ENCODE assay signal across 8 mouse cellular contexts in the genomic region with DNA sequence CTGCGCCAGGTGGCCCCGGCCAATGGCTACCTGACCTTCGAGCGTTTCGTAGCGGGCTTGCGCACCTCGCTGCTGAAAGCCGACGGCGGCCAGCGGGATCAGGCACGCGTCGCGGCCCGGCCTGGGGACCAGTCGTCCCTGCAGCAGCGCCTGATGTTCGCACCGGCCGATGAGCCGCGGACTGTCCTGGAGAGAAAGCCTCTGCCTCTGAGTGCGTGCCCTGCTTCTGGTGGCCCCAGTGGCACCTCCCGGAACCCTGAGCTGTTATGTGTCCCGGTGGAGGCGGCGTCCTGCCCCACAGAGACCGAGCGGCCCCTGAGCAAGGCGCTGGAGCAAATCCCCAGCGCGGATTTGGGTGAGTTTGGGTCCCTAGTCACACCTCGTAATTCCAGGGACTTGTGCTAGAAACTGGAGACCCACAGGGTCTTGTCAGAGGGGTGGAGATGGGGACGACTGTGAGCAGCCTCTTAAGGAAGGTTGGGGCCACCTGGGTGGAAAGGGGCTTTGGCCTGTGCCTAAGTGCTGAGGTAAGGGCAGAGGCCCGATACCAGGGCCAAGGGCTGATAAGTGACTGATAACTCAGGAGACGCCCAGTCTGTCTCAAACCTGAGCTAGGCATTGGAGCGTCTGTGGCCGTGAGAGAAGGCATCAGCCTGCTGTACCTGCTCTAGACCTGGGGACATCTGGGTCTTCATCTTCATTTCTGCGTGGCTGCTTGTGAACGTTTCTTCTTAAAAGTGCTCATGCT. TPM values are rescaled to one million over a fixed set of nuclear protein-coding genes. Genes with fewer than 3 reads are reported as not detected.
A peak's percentile ranks its signal among the peaks of the same experiment; 100 is the strongest.
DNase-seq lines count a peak whose midpoint lies in the region; ATAC-seq lines count a peak whose summit lies in the region.

No protein-coding gene starts in this region.

- H3K36me3 ChIP-seq in heart, embryonic 10.5 days: peaks cover 28% of the 10 kb centered on the region
- no peaks in the 10 kb centered on the region for H3K36me3 ChIP-seq in hindbrain, embryonic 13.5 days
- peaks cover 37% of the 10 kb centered on the region for H3K36me3 ChIP-seq in midbrain, embryonic 10.5 days

- intact Hi-C loops in heart, postnatal 36 days (cut with DNase I): no loop called here

- no peaks in the 10 kb centered on the region for H3K9me3 ChIP-seq in heart, embryonic 10.5 days
- H3K9me3 ChIP-seq in hindbrain, embryonic 13.5 days: no peaks in the 10 kb centered on the region
- no peaks in the 10 kb centered on the region for H3K9me3 ChIP-seq in midbrain, embryonic 10.5 days (replicated peaks)

- DNase-seq in heart, embryonic 10.5 days (ENCODE audit: low spot score): no peak
- DNase-seq in heart, postnatal 36 days: no peak
- DNase-seq in R1 (ENCODE audit: low read depth, low spot score): peak; percentile 30
- DNase-seq in midbrain, embryonic 10.5 days (ENCODE audit: low spot score): no peak
- DNase-seq in urinary bladder, postnatal 10 days (ENCODE audit: low spot score): no peak
- DNase-seq in left cerebral cortex, adult 9 months (ENCODE audit: low spot score in 2 of 2): no peak
- DNase-seq in cerebellum, postnatal 10 days: no peak

- H3K4me3 ChIP-seq in heart, embryonic 10.5 days: peak overlapping the region; percentile 87
- H3K4me3 ChIP-seq in hindbrain, embryonic 13.5 days: peak overlapping the region; percentile 71
- peak overlapping the region; percentile 78 for H3K4me3 ChIP-seq in midbrain, embryonic 10.5 days

- peak overlapping the region; percentile 97 for H3K4me2 ChIP-seq in hindbrain, embryonic 13.5 days

- WGBS in heart, embryonic 10.5 days: 3% methylated on average over 42 of the region's 42 CpGs
- 3% methylated on average over 42 of the region's 42 CpGs for WGBS in hindbrain, embryonic 13.5 days
- WGBS in midbrain, embryonic 10.5 days: 2% methylated on average over 42 of the region's 42 CpGs

- peaks cover 20% of the 10 kb centered on the region; the same call in 1 of the 2 replicates for H3K27me3 ChIP-seq in heart, embryonic 10.5 days (ENCODE audit: insufficient read depth, poor library complexity, severe bottlenecking)
- H3K27me3 ChIP-seq in hindbrain, embryonic 13.5 days: peaks cover 30% of the 10 kb centered on the region
- H3K27me3 ChIP-seq in midbrain, embryonic 10.5 days (ENCODE audit: low read depth, poor library complexity, severe bottlenecking): peaks cover 5% of the 10 kb centered on the region; the same call in 1 of the 2 replicates

- no peak for ATAC-seq in hindbrain, embryonic 13.5 days (ENCODE audit: low FRiP score)

- H3K4me1 ChIP-seq in heart, embryonic 10.5 days: peaks cover 29% of the 10 kb centered on the region
- peaks cover 22% of the 10 kb centered on the region for H3K4me1 ChIP-seq in hindbrain, embryonic 13.5 days (replicated peaks)
- peaks cover 35% of the 10 kb centered on the region for H3K4me1 ChIP-seq in midbrain, embryonic 10.5 days

- H3K27ac ChIP-seq in heart, embryonic 10.5 days: peak overlapping the region; percentile 90
- no peak overlapping the region for H3K27ac ChIP-seq in hindbrain, embryonic 13.5 days
- peak overlapping the region; percentile 95 for H3K27ac ChIP-seq in midbrain, embryonic 10.5 days (replicated peaks)

- H3K9ac ChIP-seq in hindbrain, embryonic 13.5 days: peak overlapping the region; percentile 76

RNA-seq across cellular contexts. Expression of gene Sapcd2, which starts 0.7 kb away (rescaled TPM):
- polyA plus RNA-seq in heart, embryonic 10.5 days (2016; fragmentation: Nextera tagmentation; extraction: Ambion mirVana): 26.8 and 31.8 TPM in 2 replicates
- total RNA-seq in heart, postnatal 36 days (2021): under 1 TPM; 0.46 to 0.56 TPM
- polyA plus RNA-seq in hindbrain, embryonic 13.5 days (2015; fragmentation: Nextera tagmentation; extraction: Ambion mirVana): 9.6 and 16.5 TPM in 2 replicates
- polyA plus RNA-seq in midbrain, embryonic 10.5 days (2016; fragmentation: Nextera tagmentation; extraction: Ambion mirVana): 73.4 and 86.4 TPM in 2 replicates

RNA-seq across cellular contexts. Expression of gene Uap1l1, which starts 7.3 kb away (rescaled TPM):
- polyA plus RNA-seq in heart, embryonic 10.5 days (2016; fragmentation: Nextera tagmentation; extraction: Ambion mirVana): 9.5 and 12.7 TPM in 2 replicates
- total RNA-seq in heart, postnatal 36 days (2021): 1 to 10 TPM; 6.7 to 8.6 TPM
- 5.2 and 6.2 TPM in 2 replicates for polyA plus RNA-seq in hindbrain, embryonic 13.5 days (2015; fragmentation: Nextera tagmentation; extraction: Ambion mirVana)
- polyA plus RNA-seq in midbrain, embryonic 10.5 days (2016; fragmentation: Nextera tagmentation; extraction: Ambion mirVana): 6.0 and 8.4 TPM in 2 replicates

RNA-seq across cellular contexts. Expression of gene Dpp7, which starts 16.7 kb away (rescaled TPM):
- polyA plus RNA-seq in heart, embryonic 10.5 days (2016; fragmentation: Nextera tagmentation; extraction: Ambion mirVana): 12.9 and 19.1 TPM in 2 replicates
- total RNA-seq in heart, postnatal 36 days (2021): 1 to 10 TPM; 3.4 to 3.7 TPM
- polyA plus RNA-seq in hindbrain, embryonic 13.5 days (2015; fragmentation: Nextera tagmentation; extraction: Ambion mirVana): 22.8 and 23.0 TPM in 2 replicates
- 16.2 and 20.2 TPM in 2 replicates for polyA plus RNA-seq in midbrain, embryonic 10.5 days (2016; fragmentation: Nextera tagmentation; extraction: Ambion mirVana)

RNA-seq across cellular contexts. Expression of gene Entpd2, which starts 22.9 kb away (rescaled TPM):
- polyA plus RNA-seq in heart, embryonic 10.5 days (2016; fragmentation: Nextera tagmentation; extraction: Ambion mirVana): not detected in 2 replicates
- 10 to 100 TPM; 14.5 to 15.4 TPM for total RNA-seq in heart, postnatal 36 days (2021)
- polyA plus RNA-seq in hindbrain, embryonic 13.5 days (2015; fragmentation: Nextera tagmentation; extraction: Ambion mirVana): 2.6 and 3.6 TPM in 2 replicates
- polyA plus RNA-seq in midbrain, embryonic 10.5 days (2016; fragmentation: Nextera tagmentation; extraction: Ambion mirVana): 0.26 TPM in 1 of 2 replicates, not detected in the other

RNA-seq across cellular contexts. Expression of gene Npdc1, which starts 26.3 kb away (rescaled TPM):
- polyA plus RNA-seq in heart, embryonic 10.5 days (2016; fragmentation: Nextera tagmentation; extraction: Ambion mirVana): 14.6 and 16.5 TPM in 2 replicates
- total RNA-seq in heart, postnatal 36 days (2021): 10 to 100 TPM; 27.3 to 27.8 TPM
- polyA plus RNA-seq in hindbrain, embryonic 13.5 days (2015; fragmentation: Nextera tagmentation; extraction: Ambion mirVana): 411 and 423 TPM in 2 replicates
- polyA plus RNA-seq in midbrain, embryonic 10.5 days (2016; fragmentation: Nextera tagmentation; extraction: Ambion mirVana): 80.6 and 125 TPM in 2 replicates
